Comparison of ENCODE assay signal across 23 mouse cellular contexts in genomic region chr11:84420779-84421178, GRCm38 (mm10).
A peak's percentile ranks its signal among the peaks of the same experiment; 100 is the strongest.
DNase-seq lines count a peak whose midpoint lies in the region; ATAC-seq and TF ChIP-seq lines count a peak whose summit lies in the region.
"Had no signal": no experiment of that assay in that cellular context is flagged by ENCODE, and none has a peak within 500 bp of the region (broad histone marks: within the 10 kb centered on the region; RNA-seq: fewer than 3 reads in every experiment).

No protein-coding gene starts in this region.

- 91% methylated on average over 6 of the region's 6 CpGs for WGBS in hindbrain, postnatal 0 days
- 92% methylated on average over 6 of the region's 6 CpGs for WGBS in midbrain, embryonic 13.5 days

- H3K4me1 ChIP-seq in CH12.LX (ENCODE audit: control insufficient read depth in 1 of 2, insufficient read depth in 2 of 2), result no peaks in the 10 kb centered on the region
- peaks cover 3 to 13% of the 10 kb centered on the region in 2 experiments; a peak in 2 of 4 replicates for H3K4me1 ChIP-seq in ES-E14 (ENCODE audit: control insufficient read depth in 2 of 2, insufficient read depth in 2 of 2, low read length in 2 of 2, poor library complexity in 1 of 2)
- peaks cover 0 to 7% of the 10 kb centered on the region in 2 experiments; a peak in 2 of 4 replicates for H3K4me1 ChIP-seq in MEL (ENCODE audit: control insufficient read depth in 1 of 2, insufficient read depth in 2 of 2, low read length in 2 of 2)
- H3K4me1 ChIP-seq in hindbrain, postnatal 0 days (ENCODE audit: insufficient read depth, low read length), result no peaks in the 10 kb centered on the region
- peaks cover 38% of the 10 kb centered on the region for H3K4me1 ChIP-seq in midbrain, embryonic 13.5 days (replicated peaks)

- no peaks in the 10 kb centered on the region for H3K79me2 ChIP-seq in CH12.LX (replicated peaks; ENCODE audit: control insufficient read depth, extremely low read depth, insufficient read depth, poor library complexity, severe bottlenecking)
- H3K79me2 ChIP-seq in MEL (ENCODE audit: control insufficient read depth, insufficient read depth, low read length, poor library complexity), result no peaks in the 10 kb centered on the region

- TF ChIP-seq CTCF in CH12.LX (conservative IDR thresholded peaks at IDR 0.05 in 1 of 2, IDR thresholded peaks at IDR 0.05 in 1 of 2; ENCODE audit: low read depth in 2 of 2, low read length in 2 of 2), result no peak
- no peak for TF ChIP-seq CTCF in MEL (IDR thresholded peaks at IDR 0.05 in 2 of 3, conservative IDR thresholded peaks at IDR 0.05 in 1 of 3; ENCODE audit: control insufficient read depth in 1 of 3, insufficient read depth in 1 of 3, low read depth in 2 of 3, low read length in 3 of 3, poor library complexity in 1 of 3, severe bottlenecking in 1 of 3)
- TF ChIP-seq CTCF in hindbrain, postnatal 0 days (IDR thresholded peaks at IDR 0.05; ENCODE audit: low read depth), result no peak

- no peak for ATAC-seq in hindbrain, postnatal 0 days
- no peak for ATAC-seq in midbrain, embryonic 13.5 days
- ATAC-seq: activated CD4-positive, CD25-positive, alpha-beta regulatory T cell, adult 4 months; CD4-positive, CD25-positive, alpha-beta regulatory T cell, adult 4 months; Patski had no signal

- H3K9me3 ChIP-seq in CH12.LX (replicated peaks; ENCODE audit: low read length) (no peaks in the 10 kb centered on the region), ES-E14 (ENCODE audit: control insufficient read depth, insufficient read depth, low read depth, low read length) (no peaks in the 10 kb centered on the region), MEL (replicated peaks; ENCODE audit: insufficient read depth, low read length) (no peaks in the 10 kb centered on the region)
- no peaks in the 10 kb centered on the region for H3K9me3 ChIP-seq in hindbrain, postnatal 0 days (ENCODE audit: low read length)
- H3K9me3 ChIP-seq in midbrain, embryonic 13.5 days, result 0 out of 2 replicates have a peak, but pooled peaks cover 3% of the 10 kb centered on the region
- H3K9me3 ChIP-seq: G1E had no signal

- TF ChIP-seq POLR2A in CH12.LX (IDR thresholded peaks at IDR 0.05; ENCODE audit: low read depth, low read length), result no peak
- TF ChIP-seq POLR2A in MEL (IDR thresholded peaks at IDR 0.05; ENCODE audit: control insufficient read depth in 1 of 2, insufficient read depth in 1 of 2, low read depth in 1 of 2, low read length in 2 of 2, poor library complexity in 1 of 2), result no peak

- dilution Hi-C loops in CH12.LX (cut with MboI; ENCODE audit: extremely low pct_ligation_motif_present, extremely low pct_unique_long_range_greater_than_20kb, low sequenced_read_pairs), result no loop called here

- no peak overlapping the region for H3K9ac ChIP-seq in CH12.LX (ENCODE audit: insufficient read depth, low read depth)
- H3K9ac ChIP-seq in ES-E14 (ENCODE audit: insufficient read depth, low read depth, low read length, poor library complexity, severe bottlenecking), result no peak overlapping the region
- no peak overlapping the region for H3K9ac ChIP-seq in MEL (ENCODE audit: control insufficient read depth, low read depth, low read length, poor library complexity, severe bottlenecking)
- H3K9ac ChIP-seq in hindbrain, postnatal 0 days (replicated peaks; ENCODE audit: low read length), result no peak overlapping the region
- H3K9ac ChIP-seq in midbrain, embryonic 13.5 days (replicated peaks), result no peak overlapping the region

- DNase-seq in CH12.LX (ENCODE audit: extremely low read depth) (no peak), ES-E14 (ENCODE audit: low read depth, low spot score) (no peak), MEL (ENCODE audit: low read depth, low spot score) (no peak)
- DNase-seq in right cerebral cortex, postnatal 25 days, result no peak
- no peak for DNase-seq in hindbrain, postnatal 0 days (ENCODE audit: low spot score)
- DNase-seq: adrenal gland, adult 2 months; adrenal gland, adult 8-10 months; adrenal gland, postnatal 10 days; adrenal gland, postnatal 14 days; adrenal gland, postnatal 25 days; adrenal gland, postnatal 36 days; B cell, adult 2 months; cerebellum, adult 11 months; cerebellum, adult 11-12 months; cerebellum, adult 18-20 months; cerebellum, adult 2 months; cerebellum, adult 8-10 months; cerebellum, adult 9-10 months had no signal

- H3K4me2 ChIP-seq in CH12.LX (ENCODE audit: insufficient read depth, low read depth, poor library complexity, severe bottlenecking), result no peak overlapping the region
- H3K4me2 ChIP-seq in hindbrain, postnatal 0 days (ENCODE audit: low read depth, low read length), result no peak overlapping the region
- no peak overlapping the region for H3K4me2 ChIP-seq in midbrain, embryonic 13.5 days (replicated peaks)

- H3K4me3 ChIP-seq in CH12.LX (replicated peaks in 1 of 3; ENCODE audit: low read depth in 2 of 3, low read length in 2 of 3, poor library complexity in 1 of 3) (no peak overlapping the region), ES-E14 (ENCODE audit: insufficient read depth in 1 of 2, low read depth in 1 of 2, low read length in 2 of 2, poor library complexity in 1 of 2, severe bottlenecking in 1 of 2) (no peak overlapping the region), MEL (ENCODE audit: control insufficient read depth in 1 of 2, insufficient read depth in 1 of 2, low read depth in 2 of 2, low read length in 2 of 2) (no peak overlapping the region)
- H3K4me3 ChIP-seq in hindbrain, postnatal 0 days (ENCODE audit: low read length), result no peak overlapping the region
- H3K4me3 ChIP-seq in midbrain, embryonic 13.5 days (replicated peaks), result no peak overlapping the region

- TF ChIP-seq EP300 in CH12.LX (IDR thresholded peaks at IDR 0.05; ENCODE audit: low read length) (no peak), MEL (IDR thresholded peaks at IDR 0.05; ENCODE audit: low read depth in 1 of 2, low read length in 2 of 2) (no peak)

- H3K27ac ChIP-seq in CH12.LX (ENCODE audit: insufficient read depth, low read depth) (no peak overlapping the region), ES-E14 (ENCODE audit: insufficient read depth, low read depth, low read length, poor library complexity, severe bottlenecking) (no peak overlapping the region), MEL (ENCODE audit: control insufficient read depth, low read depth, low read length) (no peak overlapping the region)
- H3K27ac ChIP-seq in hindbrain, postnatal 0 days, result no peak overlapping the region
- no peak overlapping the region for H3K27ac ChIP-seq in midbrain, embryonic 13.5 days

- in situ Hi-C loops in CH12.LX (cut with MboI; ENCODE audit: low pct_ligation_motif_present, low pct_unique_long_range_greater_than_20kb, low sequenced_read_pairs), result loop anchor here (5.0 kb wide), 1 partner anchor 377 kb away; no protein-coding TSS in a partner anchor
- in situ Hi-C loops in ES-E14 (cut with MboI; ENCODE audit: low sequenced_read_pairs in 2 of 2, unreplicated experiment in 2 of 2), result no loop called here

- TF ChIP-seq RAD21 in CH12.LX (IDR thresholded peaks at IDR 0.05; ENCODE audit: low read depth, low read length), result no peak
- no peak for TF ChIP-seq RAD21 in MEL (IDR thresholded peaks at IDR 0.05; ENCODE audit: low read depth, low read length)

- H3K36me3 ChIP-seq in CH12.LX (replicated peaks in 1 of 2; ENCODE audit: control insufficient read depth in 1 of 2, insufficient read depth in 1 of 2, low read length in 1 of 2) (peaks cover 21 to 45% of the 10 kb centered on the region in 2 experiments), ES-E14 (ENCODE audit: control insufficient read depth, insufficient read depth, low read length, poor library complexity, severe bottlenecking) (no peaks in the 10 kb centered on the region; the same call in 1 of the 2 replicates), MEL (ENCODE audit: control insufficient read depth in 1 of 2, insufficient read depth in 2 of 2, low read length in 2 of 2) (no peaks in the 10 kb centered on the region; a peak in 2 of 4 replicates)
- H3K36me3 ChIP-seq in hindbrain, postnatal 0 days (ENCODE audit: insufficient read depth, low read length), result no peaks in the 10 kb centered on the region
- no peaks in the 10 kb centered on the region for H3K36me3 ChIP-seq in midbrain, embryonic 13.5 days

- H3K27me3 ChIP-seq in CH12.LX (replicated peaks), result peaks cover 3% of the 10 kb centered on the region
- no peaks in the 10 kb centered on the region for H3K27me3 ChIP-seq in MEL (ENCODE audit: control insufficient read depth in 1 of 2, insufficient read depth in 2 of 2, low read length in 2 of 2)
- H3K27me3 ChIP-seq in hindbrain, postnatal 0 days (ENCODE audit: insufficient read depth, low read length), result no peaks in the 10 kb centered on the region
- no peaks in the 10 kb centered on the region for H3K27me3 ChIP-seq in midbrain, embryonic 13.5 days
- H3K27me3 ChIP-seq: Patski had no signal

TF ChIP-seq in CH12.LX, 34 proteins besides CTCF, POLR2A, EP300 and RAD21:
- peak; percentile 76 for TF ChIP-seq MAFK (IDR thresholded peaks at IDR 0.05; ENCODE audit: insufficient replicate concordance, low read length)
- TF ChIP-seq JUN (IDR thresholded peaks at IDR 0.05; ENCODE audit: insufficient read depth, low read depth, low read length), result no peak

TF ChIP-seq in ES-E14, 5 proteins besides CTCF, POLR2A, EP300 and RAD21:
- TF ChIP-seq MAFK (IDR thresholded peaks at IDR 0.05; ENCODE audit: insufficient read depth, low read depth, low read length), result peak; percentile 49; the same call in 1 of the 2 replicates
- no peak for TF ChIP-seq CHD2 (IDR thresholded peaks at IDR 0.05; ENCODE audit: low read depth, low read length)

TF ChIP-seq in MEL, 35 proteins besides CTCF, POLR2A, EP300 and RAD21:
- TF ChIP-seq MXI1 (IDR thresholded peaks at IDR 0.05; ENCODE audit: low read depth, low read length), result no peak
- TF ChIP-seq MAFK (IDR thresholded peaks at IDR 0.05; ENCODE audit: borderline replicate concordance, low read depth, low read length), result peak; percentile 74; the same call in 1 of the 2 replicates
- TF ChIP-seq NRF1 (IDR thresholded peaks at IDR 0.05; ENCODE audit: insufficient read depth, low read depth, low read length, poor library complexity, severe bottlenecking), result no peak
- no peak for TF ChIP-seq HCFC1 (IDR thresholded peaks at IDR 0.05; ENCODE audit: low read depth, low read length)

Comparison
In these comparisons a context has a peak if more than half of its experiments do, and no peak if none do; other contexts are left out.
1. Of the 35 proteins assayed by ChIP-seq in both MEL and CH12.LX: peak only in MEL: none; only in CH12.LX: none; in both: MAFK; in neither: 34.